Mouse (Mus musculus) G1E (cell line): ENCODE data around the gene Mtmr12. TPM values are rescaled to one million over a fixed set of nuclear protein-coding genes. Genes with fewer than 3 reads are reported as not detected.

Experiments used
- ATAC-seq: 2 replicates; pipeline ENCODE4 v1.8.0; 2016; ENCODE audit warnings: mild to moderate bottlenecking; ENCODE audit not compliant: insufficient number of reproducible peaks, poor library complexity, low FRiP score, severe bottlenecking; ENCODE audit errors: extremely low read depth
- DNase-seq: peaks from one replicate; pipeline ENCODE4 v3.0.0; 2012; ENCODE audit warnings: low spot score
- H3K27me3 ChIP-seq: 2 replicates; pipeline ENCODE4 v1.6.1; 2012; ENCODE audit warnings: mild to moderate bottlenecking, low read length, inconsistent platforms; ENCODE audit not compliant: insufficient read depth
- H3K36me3 ChIP-seq: replicated peaks from 2 replicates; pipeline ENCODE3; 2012; ENCODE audit warnings: mild to moderate bottlenecking, inconsistent platforms
- H3K4me1 ChIP-seq: 2 replicates; pipeline ENCODE4 v1.6.1; 2012; ENCODE audit warnings: low read depth, low read length, inconsistent platforms, mixed read lengths; ENCODE audit not compliant: insufficient read depth
- H3K4me3 ChIP-seq: 2 replicates; pipeline ENCODE4 v1.5.1; 2012; ENCODE audit warnings: low read depth, mild to moderate bottlenecking, inconsistent platforms, low read length, moderate library complexity, mixed read lengths
- H3K9me3 ChIP-seq: replicated peaks from 2 replicates; pipeline ENCODE4 v1.6.1; 2012; ENCODE audit warnings: inconsistent platforms
- CTCF ChIP-seq: IDR thresholded peaks from 2 replicates; pipeline ENCODE4 v1.5.1; 2012; ENCODE audit warnings: low read depth, low read length, inconsistent platforms, mixed read lengths
- GATA1 ChIP-seq: IDR thresholded peaks from 2 replicates; pipeline ENCODE4 v1.6.1; 2012; ENCODE audit warnings: borderline replicate concordance, low read length, inconsistent platforms, mixed read lengths
- GATA2 ChIP-seq: IDR thresholded peaks from 2 replicates; pipeline ENCODE4 v1.6.1; 2012; ENCODE audit warnings: low read depth, low read length, inconsistent platforms, borderline replicate concordance
- POLR2AphosphoS5 ChIP-seq: IDR thresholded peaks from 2 replicates; pipeline ENCODE4 v1.6.1; 2012; ENCODE audit warnings: low read depth, low read length, inconsistent platforms; ENCODE audit not compliant: insufficient replicate concordance
- TAL1 ChIP-seq: conservative IDR thresholded peaks from 2 replicates; pipeline ENCODE4 v1.6.1; 2012; ENCODE audit warnings: low read depth, low read length, inconsistent platforms, mixed read lengths
- polyA plus RNA-seq: library from polyadenylated mRNA; stranded (reverse); fragments of >175 nt; gene quantifications from 2 replicates; pipeline ENCODE4 v1.2.3, GENCODE M21; 2012
- total RNA-seq, 2 experiments: library from RNA; stranded (forward) in 1 of 2; stranded (reverse) in 1 of 2; fragments of 200-1000 nt in 1 of 2; fragments of >200 nt in 1 of 2; fragmentation: Nextera tagmentation in 1 of 2; gene quantifications; 2 replicates each; pipeline ENCODE4 v1.2.3; 2014 to 2017

Mtmr12 gene
- total and polyA plus RNA-seq, 3 experiments = 7.9 to 29.0 (median 25.7) TPM

- Histone ChIP-seq H3K4me3 (no peak overlapping the region), H3K27me3 (no peaks in the 10 kb centered on the region), H3K9me3 (no peaks in the 10 kb centered on the region), H3K4me1 (peaks cover 59% of the 10 kb centered on the region), H3K36me3 (peaks cover 71% of the 10 kb centered on the region)
- DNase-seq (no peak), ATAC-seq (no peak)
- TF ChIP-seq CTCF (no peak), POLR2AphosphoS5 (no peak), TAL1 (no peak), GATA2 (no peak), GATA1 (no peak)
Measured at GRCm38 (mm10) chr15:12217849-12218248, 13.0 kb downstream of the Mtmr12 start.

GRCm38 (mm10) chr15:12218583-12219382, 14.0 kb downstream of the Mtmr12 start:
- DNase-seq (no peak), ATAC-seq (no peak)
- TF ChIP-seq POLR2AphosphoS5 (no peak), CTCF (no peak), GATA1 (no peak), TAL1 (no peak), GATA2 (no peak)
- H3K36me3 ChIP-seq = peaks cover 68% of the 10 kb centered on the region
- H3K27me3 ChIP-seq = no peaks in the 10 kb centered on the region
- no peaks in the 10 kb centered on the region for H3K9me3 ChIP-seq
- peaks cover 61% of the 10 kb centered on the region for H3K4me1 ChIP-seq
- H3K4me3 ChIP-seq = no peak overlapping the region

- Histone ChIP-seq H3K36me3 (peaks cover 57% of the 10 kb centered on the region), H3K27me3 (no peaks in the 10 kb centered on the region), H3K4me3 (no peak overlapping the region), H3K4me1 (peaks cover 67% of the 10 kb centered on the region), H3K9me3 (no peaks in the 10 kb centered on the region)
- DNase-seq (no peak), ATAC-seq (no peak)
- TF ChIP-seq POLR2AphosphoS5 (no peak), TAL1 (no peak), CTCF (no peak)
Measured at GRCm38 (mm10) chr15:12221131-12221530, 16.3 kb downstream of the Mtmr12 start.

- peaks cover 68% of the 10 kb centered on the region for H3K4me1 ChIP-seq
- no peaks in the 10 kb centered on the region for H3K9me3 ChIP-seq
- ATAC-seq = no peak
- no peaks in the 10 kb centered on the region for H3K27me3 ChIP-seq
- H3K36me3 ChIP-seq = peaks cover 59% of the 10 kb centered on the region
- TF ChIP-seq TAL1 (no peak), POLR2AphosphoS5 (no peak), CTCF (no peak), GATA2 (no peak), GATA1 (no peak)
- no peak overlapping the region for H3K4me3 ChIP-seq
- DNase-seq = no peak
Measured at GRCm38 (mm10) chr15:12222564-12223302, 17.9 kb downstream of the Mtmr12 start.

- TF ChIP-seq GATA1 (no peak), CTCF (no peak), GATA2 (no peak), POLR2AphosphoS5 (no peak)
- DNase-seq (no peak), ATAC-seq (no peak)
- Histone ChIP-seq H3K4me1 (peaks cover 69% of the 10 kb centered on the region), H3K27me3 (no peaks in the 10 kb centered on the region), H3K36me3 (peaks cover 61% of the 10 kb centered on the region), H3K9me3 (no peaks in the 10 kb centered on the region), H3K4me3 (no peak overlapping the region)
Measured at GRCm38 (mm10) chr15:12223393-12223792, 18.6 kb downstream of the Mtmr12 start.

- Histone ChIP-seq H3K27me3 (no peaks in the 10 kb centered on the region), H3K4me1 (peaks cover 65% of the 10 kb centered on the region), H3K36me3 (peaks cover 60% of the 10 kb centered on the region), H3K4me3 (no peak overlapping the region), H3K9me3 (no peaks in the 10 kb centered on the region)
- DNase-seq (no peak), ATAC-seq (no peak)
- TF ChIP-seq GATA1 (no peak), CTCF (no peak), POLR2AphosphoS5 (no peak), GATA2 (no peak), TAL1 (no peak)
Measured at GRCm38 (mm10) chr15:12224239-12224638, 19.4 kb downstream of the Mtmr12 start.
